Mouse (Mus musculus) G1E (cell line): ENCODE data around the gene Fgfr2.

Experiments
- CTCF ChIP-seq: IDR thresholded peaks from 2 replicates; pipeline ENCODE4 v1.5.1; 2012; ENCODE audit warnings: low read depth, low read length, inconsistent platforms, mixed read lengths
- GATA1 ChIP-seq: IDR thresholded peaks from 2 replicates; pipeline ENCODE4 v1.6.1; 2012; ENCODE audit warnings: borderline replicate concordance, low read length, inconsistent platforms, mixed read lengths
- TAL1 ChIP-seq: conservative IDR thresholded peaks from 2 replicates; pipeline ENCODE4 v1.6.1; 2012; ENCODE audit warnings: low read depth, low read length, inconsistent platforms, mixed read lengths

GRCm38 (mm10) chr7:132204073-132204612, 919.0 kb downstream of the Fgfr2 start:
- TF ChIP-seq CTCF (no peak), TAL1 (no peak), GATA1 (no peak)
